Mouse (Mus musculus): ENCODE measurements around the gene Ube2l3. TPM values are rescaled to one million over a fixed set of nuclear protein-coding genes. Genes with fewer than 3 reads are reported as not detected.

The Ube2l3 gene
- polyA plus RNA-seq, 1 experiment from 2014 or later: 276 TPM

- H3K4me2 ChIP-seq (ENCODE audit: low read length): no peak overlapping the region
- 7% methylated on average over 6 of the region's 6 CpGs for WGBS
- no peak overlapping the region for H3K9ac ChIP-seq (ENCODE audit: low read length)
- no peak for ATAC-seq (ENCODE audit: insufficient number of reproducible peaks, insufficient read depth, low FRiP score, low read depth)
- peaks cover 5% of the 10 kb centered on the region; the same call in 1 of the 2 replicates for H3K27me3 ChIP-seq (ENCODE audit: control insufficient read depth, insufficient read depth, low read length)
- peaks cover 0 to 13% of the 10 kb centered on the region in 2 experiments; a peak in 2 of 4 replicates for H3K4me1 ChIP-seq (ENCODE audit: control insufficient read depth in 2 of 2, insufficient read depth in 2 of 2, low read length in 2 of 2)
- no peaks in the 10 kb centered on the region for H3K9me3 ChIP-seq (ENCODE audit: control insufficient read depth, low read length)
- no peaks in the 10 kb centered on the region for H3K36me3 ChIP-seq (ENCODE audit: control insufficient read depth, insufficient read depth, low read length)
- no peak overlapping the region for H3K4me3 ChIP-seq (ENCODE audit: control insufficient read depth in 1 of 2, insufficient read depth in 1 of 2, low read depth in 1 of 2, low read length in 2 of 2)
- no peak overlapping the region for H3K27ac ChIP-seq (replicated peaks in 1 of 2; ENCODE audit: control insufficient read depth in 1 of 2, insufficient read depth in 1 of 2, low read depth in 2 of 2, low read length in 2 of 2)
Observed at GRCm38 (mm10) chr16:17204990-17205389, 2.5 kb upstream of the Ube2l3 start.

GRCm38 (mm10) chr16:17201977-17202376 lies 472 bp downstream of the Ube2l3 start:
- ATAC-seq (ENCODE audit: insufficient number of reproducible peaks, insufficient read depth, low FRiP score, low read depth): 0 out of 2 replicates have a peak, but pooled peaks have one; percentile 13
- H3K4me3 ChIP-seq (ENCODE audit: control insufficient read depth in 1 of 2, insufficient read depth in 1 of 2, low read depth in 1 of 2, low read length in 2 of 2): no peak overlapping the region
- no peak overlapping the region for H3K4me2 ChIP-seq (ENCODE audit: low read length)
- no peaks in the 10 kb centered on the region for H3K9me3 ChIP-seq (ENCODE audit: control insufficient read depth, low read length)
- peaks cover 2 to 12% of the 10 kb centered on the region in 2 experiments for H3K4me1 ChIP-seq (ENCODE audit: control insufficient read depth in 2 of 2, insufficient read depth in 2 of 2, low read length in 2 of 2)
- H3K36me3 ChIP-seq (ENCODE audit: control insufficient read depth, insufficient read depth, low read length): peaks cover 10% of the 10 kb centered on the region
- no peak overlapping the region for H3K9ac ChIP-seq (ENCODE audit: low read length)
- peak overlapping the region in 1 of 2 experiments; percentile 82; a peak in 1 of 4 replicates for H3K27ac ChIP-seq (replicated peaks in 1 of 2; ENCODE audit: control insufficient read depth in 1 of 2, insufficient read depth in 1 of 2, low read depth in 2 of 2, low read length in 2 of 2)
- peaks cover 5% of the 10 kb centered on the region; the same call in 1 of the 2 replicates for H3K27me3 ChIP-seq (ENCODE audit: control insufficient read depth, insufficient read depth, low read length)
- WGBS: 59% methylated on average over 2 of the region's 2 CpGs

- peaks cover 10% of the 10 kb centered on the region for H3K36me3 ChIP-seq (ENCODE audit: control insufficient read depth, insufficient read depth, low read length)
- H3K4me3 ChIP-seq (ENCODE audit: control insufficient read depth in 1 of 2, insufficient read depth in 1 of 2, low read depth in 1 of 2, low read length in 2 of 2): peak overlapping the region; percentile 88 to 99
- peak overlapping the region; percentile 90 for H3K4me2 ChIP-seq (ENCODE audit: low read length)
- H3K9me3 ChIP-seq (ENCODE audit: control insufficient read depth, low read length): no peaks in the 10 kb centered on the region
- peak overlapping the region; percentile 34 to 82 for H3K27ac ChIP-seq (replicated peaks in 1 of 2; ENCODE audit: control insufficient read depth in 1 of 2, insufficient read depth in 1 of 2, low read depth in 2 of 2, low read length in 2 of 2)
- under 1% methylated on average over 70 of the region's 72 CpGs for whole genome bisulfite sequencing
- ATAC-seq (ENCODE audit: insufficient number of reproducible peaks, insufficient read depth, low FRiP score, low read depth): peak; percentile 76
- H3K27me3 ChIP-seq (ENCODE audit: control insufficient read depth, insufficient read depth, low read length): peaks cover 2% of the 10 kb centered on the region; the same call in 1 of the 2 replicates
- peak overlapping the region; percentile 100 for H3K9ac ChIP-seq (ENCODE audit: low read length)
- peaks cover 2 to 12% of the 10 kb centered on the region in 2 experiments for H3K4me1 ChIP-seq (ENCODE audit: control insufficient read depth in 2 of 2, insufficient read depth in 2 of 2, low read length in 2 of 2)
Observed at GRCm38 (mm10) chr16:17200953-17201707, 1.3 kb downstream of the Ube2l3 start.

- H3K9ac ChIP-seq (ENCODE audit: low read length): peak overlapping the region; percentile 100
- WGBS: 3% methylated on average over 24 of the region's 24 CpGs
- H3K4me3 ChIP-seq (ENCODE audit: control insufficient read depth in 1 of 2, insufficient read depth in 1 of 2, low read depth in 1 of 2, low read length in 2 of 2): peak overlapping the region; percentile 88 to 99
- H3K27ac ChIP-seq (replicated peaks in 1 of 2; ENCODE audit: control insufficient read depth in 1 of 2, insufficient read depth in 1 of 2, low read depth in 2 of 2, low read length in 2 of 2): peak overlapping the region; percentile 34 to 82; a peak in 3 of 4 replicates
- H3K36me3 ChIP-seq (ENCODE audit: control insufficient read depth, insufficient read depth, low read length): peaks cover 10% of the 10 kb centered on the region
- no peaks in the 10 kb centered on the region for H3K9me3 ChIP-seq (ENCODE audit: control insufficient read depth, low read length)
- H3K27me3 ChIP-seq (ENCODE audit: control insufficient read depth, insufficient read depth, low read length): no peaks in the 10 kb centered on the region
- peak overlapping the region; percentile 90 for H3K4me2 ChIP-seq (ENCODE audit: low read length)
- H3K4me1 ChIP-seq (ENCODE audit: control insufficient read depth in 2 of 2, insufficient read depth in 2 of 2, low read length in 2 of 2): peaks cover 2 to 12% of the 10 kb centered on the region in 2 experiments
- ATAC-seq (ENCODE audit: insufficient number of reproducible peaks, insufficient read depth, low FRiP score, low read depth): no peak
Observed at GRCm38 (mm10) chr16:17200121-17200952, 2.1 kb downstream of the Ube2l3 start.

GRCm38 (mm10) chr16:17193823-17194222 lies 8.6 kb downstream of the Ube2l3 start:
- Histone ChIP-seq H3K36me3 (ENCODE audit: control insufficient read depth, insufficient read depth, low read length) (peaks cover 12% of the 10 kb centered on the region), H3K9me3 (ENCODE audit: control insufficient read depth, low read length) (no peaks in the 10 kb centered on the region; the same call in 1 of the 2 replicates), H3K9ac (ENCODE audit: low read length) (no peak overlapping the region), H3K27me3 (ENCODE audit: control insufficient read depth, insufficient read depth, low read length) (no peaks in the 10 kb centered on the region), H3K4me3 (ENCODE audit: control insufficient read depth in 1 of 2, insufficient read depth in 1 of 2, low read depth in 1 of 2, low read length in 2 of 2) (no peak overlapping the region), H3K4me2 (ENCODE audit: low read length) (no peak overlapping the region), H3K4me1 (ENCODE audit: control insufficient read depth in 2 of 2, insufficient read depth in 2 of 2, low read length in 2 of 2) (no peaks in the 10 kb centered on the region; a peak in 1 of 4 replicates), H3K27ac (replicated peaks in 1 of 2; ENCODE audit: control insufficient read depth in 1 of 2, insufficient read depth in 1 of 2, low read depth in 2 of 2, low read length in 2 of 2) (no peak overlapping the region)
- no peak for ATAC-seq (ENCODE audit: insufficient number of reproducible peaks, insufficient read depth, low FRiP score, low read depth)
- 94% methylated on average over 4 of the region's 4 CpGs for WGBS

DNA sequence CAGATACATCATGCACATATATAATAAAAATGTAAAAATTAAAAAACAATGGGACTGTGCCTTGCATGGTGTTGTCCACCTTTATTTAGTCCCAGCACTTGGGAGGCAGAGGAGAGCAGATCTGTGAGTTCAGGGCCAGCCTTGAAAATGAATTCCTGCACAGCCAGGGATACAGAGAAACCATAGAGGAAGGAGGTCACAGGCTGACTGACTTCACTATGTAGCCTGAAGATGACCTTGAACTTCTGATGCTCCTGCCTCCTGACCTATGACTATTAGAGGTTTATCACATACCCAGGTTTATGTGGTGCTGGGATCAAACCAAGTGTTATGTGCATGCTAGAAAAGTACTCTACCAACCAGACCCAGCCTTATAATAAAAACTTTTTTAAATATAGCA lies 17.0 kb downstream of the Ube2l3 start:
- Histone ChIP-seq H3K27ac (replicated peaks in 1 of 2; ENCODE audit: control insufficient read depth in 1 of 2, insufficient read depth in 1 of 2, low read depth in 2 of 2, low read length in 2 of 2) (no peak overlapping the region), H3K4me2 (ENCODE audit: low read length) (no peak overlapping the region), H3K9ac (ENCODE audit: low read length) (no peak overlapping the region), H3K36me3 (ENCODE audit: control insufficient read depth, insufficient read depth, low read length) (peaks cover 16% of the 10 kb centered on the region), H3K27me3 (ENCODE audit: control insufficient read depth, insufficient read depth, low read length) (no peaks in the 10 kb centered on the region), H3K4me1 (ENCODE audit: control insufficient read depth in 2 of 2, insufficient read depth in 2 of 2, low read length in 2 of 2) (peaks cover 0 to 5% of the 10 kb centered on the region in 2 experiments; a peak in 1 of 4 replicates), H3K9me3 (ENCODE audit: control insufficient read depth, low read length) (no peaks in the 10 kb centered on the region; the same call in 1 of the 2 replicates), H3K4me3 (ENCODE audit: control insufficient read depth in 1 of 2, insufficient read depth in 1 of 2, low read depth in 1 of 2, low read length in 2 of 2) (no peak overlapping the region)
- no peak for ATAC-seq (ENCODE audit: insufficient number of reproducible peaks, insufficient read depth, low FRiP score, low read depth)

GRCm38 (mm10) chr16:17183003-17183402 lies 19.4 kb downstream of the Ube2l3 start:
- ATAC-seq (ENCODE audit: insufficient number of reproducible peaks, insufficient read depth, low FRiP score, low read depth): no peak
- WGBS: 79% methylated on average over 3 of the region's 3 CpGs
- peaks cover 16% of the 10 kb centered on the region for H3K36me3 ChIP-seq (ENCODE audit: control insufficient read depth, insufficient read depth, low read length)

More at GRCm38 (mm10) chr16:17183003-17183402, 19.4 kb downstream of the Ube2l3 start:
- no peak overlapping the region for H3K4me2 ChIP-seq (ENCODE audit: low read length)
- H3K9me3 ChIP-seq (ENCODE audit: control insufficient read depth, low read length): no peaks in the 10 kb centered on the region
- peaks cover 0 to 5% of the 10 kb centered on the region in 2 experiments; a peak in 1 of 4 replicates for H3K4me1 ChIP-seq (ENCODE audit: control insufficient read depth in 2 of 2, insufficient read depth in 2 of 2, low read length in 2 of 2)
- H3K27me3 ChIP-seq (ENCODE audit: control insufficient read depth, insufficient read depth, low read length): no peaks in the 10 kb centered on the region
- no peak overlapping the region for H3K27ac ChIP-seq (replicated peaks in 1 of 2; ENCODE audit: control insufficient read depth in 1 of 2, insufficient read depth in 1 of 2, low read depth in 2 of 2, low read length in 2 of 2)
- H3K9ac ChIP-seq (ENCODE audit: low read length): no peak overlapping the region
- H3K4me3 ChIP-seq (ENCODE audit: control insufficient read depth in 1 of 2, insufficient read depth in 1 of 2, low read depth in 1 of 2, low read length in 2 of 2): no peak overlapping the region

All from heart, embryonic 14.5 days (tissue).